Mouse (Mus musculus) adipocyte (in vitro differentiated cells): ENCODE results near the gene Gm10488.
"Not testable (repeated sequence)": the region's sequence is repeated elsewhere in the genome, so short reads cannot be mapped to it uniquely, and the experiment has no call there.

Experiments used
- DNase-seq: peaks from one replicate; pipeline ENCODE4 v3.0.0-alpha.2; 2016; ENCODE audit warnings: low spot score

Gm10488 gene

DNA sequence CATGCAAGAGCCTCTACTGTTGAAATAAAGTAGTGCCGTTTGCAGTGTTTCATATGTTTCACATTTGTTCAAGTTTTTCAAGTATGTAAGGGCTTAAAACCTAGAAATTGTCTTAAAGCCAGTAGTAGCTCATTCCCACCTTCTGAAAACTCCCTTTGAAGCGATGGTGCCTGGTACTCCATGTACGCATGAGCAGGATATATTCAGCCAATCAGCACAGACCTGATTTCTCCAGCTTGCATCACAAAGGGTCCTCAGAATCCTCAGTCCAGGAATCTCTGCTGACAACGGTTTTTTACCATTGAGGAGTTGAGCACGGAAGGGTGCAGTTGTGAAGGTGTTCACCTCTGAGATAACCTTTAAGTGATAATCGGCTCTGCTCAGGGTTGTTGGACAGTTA is at the start of gene Gm10488:
Gene Gm10488 (plus strand): TSS at position 301 of the 400 bp plus-strand sequence.
- DNase-seq, result not testable (repeated sequence)
